Comparison of ENCODE assay signal across 12 mouse cellular contexts in genomic region chr13:53011426-53011825, GRCm38 (mm10). TPM values are rescaled to one million over a fixed set of nuclear protein-coding genes. Genes with fewer than 3 reads are reported as not detected.
DNase-seq lines count a peak whose midpoint lies in the region; ATAC-seq and TF ChIP-seq lines count a peak whose summit lies in the region.
"Had no signal": no experiment of that assay in that cellular context is flagged by ENCODE, and none has a peak within 500 bp of the region (broad histone marks: within the 10 kb centered on the region; RNA-seq: fewer than 3 reads in every experiment).

No protein-coding gene starts in this region.

- H3K4me1 ChIP-seq in kidney, postnatal 0 days (replicated peaks; ENCODE audit: insufficient read depth, low read length), result no peaks in the 10 kb centered on the region
- H3K4me1 ChIP-seq in embryonic facial prominence, embryonic 13.5 days, result peaks cover 21% of the 10 kb centered on the region
- H3K4me1 ChIP-seq: liver, embryonic 15.5 days had no signal

- DNase-seq in kidney, postnatal 0 days (ENCODE audit: low spot score), result peak; percentile 37
- no peak for DNase-seq in kidney, postnatal 14 days
- DNase-seq in Muller cell, postnatal 12 days (ENCODE audit: inconsistent ontology term), result peak; percentile 29
- peak; percentile 62 for DNase-seq in layer of hippocampus, adult 9-11 months
- no peak for DNase-seq in kidney, adult 11 months
- no peak for DNase-seq in gastrocnemius, postnatal 10 days
- DNase-seq: kidney, adult 18-20 months; right cerebral cortex, postnatal 4 days had no signal

- H3K9ac ChIP-seq in kidney, postnatal 0 days (ENCODE audit: low read depth, low read length), result no peak overlapping the region
- H3K9ac ChIP-seq in embryonic facial prominence, embryonic 13.5 days, result peak overlapping the region; percentile 38; the same call in 1 of the 2 replicates
- H3K9ac ChIP-seq: liver, embryonic 15.5 days had no signal

- no peak overlapping the region for H3K27ac ChIP-seq in kidney, postnatal 0 days
- no peak overlapping the region for H3K27ac ChIP-seq in embryonic facial prominence, embryonic 13.5 days
- H3K27ac ChIP-seq: liver, embryonic 15.5 days had no signal

- no peaks in the 10 kb centered on the region for H3K36me3 ChIP-seq in kidney, postnatal 0 days (ENCODE audit: insufficient read depth, low read length)
- H3K36me3 ChIP-seq in embryonic facial prominence, embryonic 13.5 days, result no peaks in the 10 kb centered on the region
- H3K36me3 ChIP-seq: liver, embryonic 15.5 days had no signal

- H3K9me3 ChIP-seq in kidney, postnatal 0 days (replicated peaks; ENCODE audit: low read length), result no peaks in the 10 kb centered on the region
- no peaks in the 10 kb centered on the region for H3K9me3 ChIP-seq in embryonic facial prominence, embryonic 13.5 days
- H3K9me3 ChIP-seq: liver, embryonic 15.5 days had no signal

- no peaks in the 10 kb centered on the region; the same call in 1 of the 2 replicates for H3K27me3 ChIP-seq in kidney, postnatal 0 days (ENCODE audit: insufficient read depth, low read length)
- no peaks in the 10 kb centered on the region for H3K27me3 ChIP-seq in embryonic facial prominence, embryonic 13.5 days
- H3K27me3 ChIP-seq: CH12.LX; liver, embryonic 15.5 days had no signal

- 22% methylated on average over 12 of the region's 12 CpGs for WGBS in kidney, postnatal 0 days
- 6% methylated on average over 12 of the region's 12 CpGs for WGBS in embryonic facial prominence, embryonic 13.5 days

- no peak for TF ChIP-seq CTCF in kidney, postnatal 0 days (IDR thresholded peaks at IDR 0.05; ENCODE audit: low read depth)

- H3K4me2 ChIP-seq in kidney, postnatal 0 days (ENCODE audit: low read length), result no peak overlapping the region
- H3K4me2 ChIP-seq in embryonic facial prominence, embryonic 13.5 days, result peak overlapping the region; percentile 39
- H3K4me2 ChIP-seq: liver, embryonic 15.5 days had no signal

- no peak for ATAC-seq in kidney, postnatal 0 days (replicated peaks; ENCODE audit: low FRiP score, low read depth)
- ATAC-seq in embryonic facial prominence, embryonic 13.5 days (ENCODE audit: insufficient number of reproducible peaks, insufficient read depth, low FRiP score, low TSS enrichment, low read depth), result no peak
- no peak for ATAC-seq in erythroblast, adult 5-6 weeks (replicated peaks; ENCODE audit: low FRiP score, poor library complexity, severe bottlenecking)

- H3K4me3 ChIP-seq in kidney, postnatal 0 days (replicated peaks; ENCODE audit: low read depth, low read length), result no peak overlapping the region
- no peak overlapping the region for H3K4me3 ChIP-seq in embryonic facial prominence, embryonic 13.5 days
- H3K4me3 ChIP-seq: liver, embryonic 15.5 days had no signal

RNA-seq across cellular contexts. Expression of gene Nfil3, which starts 30.6 kb away (rescaled TPM):
- 17.0 and 17.1 TPM in 2 replicates for polyA plus RNA-seq in kidney, postnatal 0 days (2015; fragmentation: Nextera tagmentation; extraction: Ambion mirVana)
- 35.2 and 37.7 TPM in 2 replicates for polyA plus RNA-seq in embryonic facial prominence, embryonic 13.5 days (2015; fragmentation: Nextera tagmentation; extraction: Ambion mirVana)
- total RNA-seq in erythroblast, adult 5-6 weeks (2015; ENCODE audit: low replicate concordance), result 9.0 and 9.6 TPM in 2 replicates
- total RNA-seq in erythroblast, adult 5-6 weeks (2017; ENCODE audit: low replicate concordance), result 2.9 and 5.0 TPM in 2 replicates
- 10 to 100 TPM; 14.8 to 18.4 TPM for total RNA-seq in gastrocnemius, postnatal 10 days (2021)

Comparison
In these comparisons a context has a peak if more than half of its experiments do, and no peak if none do; other contexts are left out.
1. DNase-seq: peak in kidney, postnatal 0 days (single experiment), Muller cell, postnatal 12 days (single experiment) and layer of hippocampus, adult 9-11 months (single experiment); none in kidney, postnatal 14 days (single experiment), kidney, adult 11 months (single experiment) and gastrocnemius, postnatal 10 days (single experiment).